Mouse (Mus musculus): ENCODE data around the gene Tmem232. TPM values are rescaled to one million over a fixed set of nuclear protein-coding genes. Genes with fewer than 3 reads are reported as not detected.
A peak's percentile ranks its signal among the peaks of the same experiment; 100 is the strongest.
"Not testable (repeated sequence)": the region's sequence is repeated elsewhere in the genome, so short reads cannot be mapped to it uniquely, and the experiment has no call there.

The Tmem232 gene
- total RNA-seq (2021) = under 1 TPM; 0.62 to 0.89 TPM

- DNase-seq (ENCODE audit: extremely low spot score in 1 of 2, low spot score in 1 of 2) = no peak
Observed at GRCm38 (mm10) chr17:65540441-65541272, at the start of gene Tmem232. Gene Tmem232, minus strand, starts transcription at chr17:65540782.

DNA sequence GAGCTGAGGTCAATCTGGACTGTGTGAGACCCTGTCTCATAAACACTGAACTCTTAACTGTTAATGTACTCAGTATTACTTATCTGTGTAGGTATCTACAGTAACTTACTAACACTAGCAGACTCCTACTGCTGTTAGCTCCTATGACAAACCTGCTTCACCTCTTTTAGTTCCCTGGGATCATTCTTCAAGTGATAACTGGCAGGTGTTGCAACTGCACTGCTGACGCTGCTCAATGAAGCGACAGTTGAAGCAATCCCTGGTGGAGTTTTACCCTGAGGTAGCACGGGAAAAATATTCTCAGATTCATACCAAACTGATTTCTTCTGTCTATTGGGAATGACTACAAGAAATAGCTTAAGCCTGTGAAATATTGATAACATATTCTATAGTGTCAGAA lies 46.3 kb upstream of the Tmem232 start:
- DNase-seq (ENCODE audit: extremely low spot score in 1 of 2, low spot score in 1 of 2) = no peak

DNA sequence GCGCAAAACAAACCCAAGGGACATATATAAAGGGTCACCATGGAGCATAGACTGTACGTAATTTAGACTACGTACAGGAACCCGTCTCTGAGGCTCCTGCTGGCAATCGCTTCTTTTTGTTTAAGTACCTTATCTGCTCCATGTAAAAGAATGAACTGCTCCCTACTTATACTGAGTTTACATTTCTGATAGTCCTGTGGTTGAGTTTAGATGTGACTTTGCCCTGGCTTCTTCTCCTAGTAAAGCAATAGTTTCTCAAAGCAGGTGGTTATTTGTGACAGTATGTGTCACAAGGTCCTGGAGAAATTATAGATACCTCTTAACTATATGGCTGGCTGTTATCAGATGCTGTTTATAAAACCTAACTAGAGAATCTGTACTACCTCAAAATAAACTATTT lies 40.9 kb upstream of the Tmem232 start:
- DNase-seq (ENCODE audit: extremely low spot score in 1 of 2, low spot score in 1 of 2) = no peak

GRCm38 (mm10) chr17:65579766-65580165 lies 39.2 kb upstream of the Tmem232 start:
- no peak for DNase-seq (ENCODE audit: extremely low spot score in 1 of 2, low spot score in 1 of 2)

- no peak for DNase-seq (ENCODE audit: extremely low spot score in 1 of 2, low spot score in 1 of 2)
Observed at GRCm38 (mm10) chr17:65575339-65575738, 34.8 kb upstream of the Tmem232 start.

GRCm38 (mm10) chr17:65574850-65575249 lies 34.3 kb upstream of the Tmem232 start:
- DNase-seq (ENCODE audit: extremely low spot score in 1 of 2, low spot score in 1 of 2) = no peak

DNA sequence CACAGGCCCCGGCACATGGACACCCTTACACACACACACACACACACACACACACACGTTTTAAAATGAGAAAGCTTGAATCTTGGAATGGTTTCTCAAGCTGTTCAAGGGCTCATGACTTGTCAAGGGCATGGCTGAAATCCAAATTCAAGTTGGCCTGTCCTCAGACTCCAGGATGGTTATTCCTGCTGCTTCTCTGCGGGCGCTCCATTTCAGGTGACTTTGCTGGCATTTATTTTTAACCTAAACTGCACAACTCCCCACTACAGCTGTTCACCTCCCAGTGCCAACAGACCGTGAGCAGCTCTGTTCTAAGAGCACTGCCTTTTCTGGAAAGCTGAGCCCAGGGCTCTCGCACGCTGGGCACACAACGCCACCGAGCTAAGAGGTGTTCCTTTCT lies 31.3 kb upstream of the Tmem232 start:
- DNase-seq (ENCODE audit: extremely low spot score in 1 of 2, low spot score in 1 of 2) = no peak

DNA sequence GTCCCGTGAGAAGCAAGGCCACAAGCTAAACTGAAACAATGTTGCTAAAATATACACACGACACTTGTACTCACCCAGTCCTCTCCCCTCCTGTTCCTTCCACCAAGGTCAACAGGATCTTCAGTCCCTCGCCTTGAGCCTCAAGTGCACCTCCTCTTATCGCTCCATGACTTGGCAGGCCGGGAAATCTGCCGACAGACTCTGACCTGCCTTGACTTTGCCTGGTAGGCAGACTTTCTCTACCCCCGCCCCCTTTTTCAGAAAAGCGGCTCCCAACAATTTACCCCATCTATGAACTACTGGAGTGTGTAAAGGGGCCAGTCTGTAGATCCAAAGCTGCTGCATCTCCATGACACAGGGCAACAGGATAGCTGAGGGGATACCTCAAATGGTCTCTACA lies 30.9 kb upstream of the Tmem232 start:
- DNase-seq (ENCODE audit: extremely low spot score in 1 of 2, low spot score in 1 of 2) = no peak

DNA sequence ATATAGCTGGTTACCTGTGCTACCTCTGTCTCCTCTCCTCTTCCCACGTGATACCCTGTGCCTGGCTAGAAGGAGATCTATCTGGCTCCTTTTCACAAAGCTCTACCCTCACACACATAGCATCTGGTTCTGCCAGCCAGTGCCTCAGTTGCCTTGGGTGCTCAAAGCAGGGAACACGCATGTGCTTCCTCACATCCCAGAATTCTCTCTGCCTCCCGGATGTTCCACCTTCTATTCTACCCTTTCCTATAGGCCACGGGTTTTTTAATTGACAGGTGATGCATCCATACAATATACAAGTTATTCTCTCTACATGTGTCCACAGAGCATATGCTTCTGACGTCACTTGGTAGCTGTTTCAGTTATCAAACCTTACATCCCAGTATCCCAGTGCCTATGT lies 23.6 kb upstream of the Tmem232 start:
- no peak for DNase-seq (ENCODE audit: extremely low spot score in 1 of 2, low spot score in 1 of 2)

DNA sequence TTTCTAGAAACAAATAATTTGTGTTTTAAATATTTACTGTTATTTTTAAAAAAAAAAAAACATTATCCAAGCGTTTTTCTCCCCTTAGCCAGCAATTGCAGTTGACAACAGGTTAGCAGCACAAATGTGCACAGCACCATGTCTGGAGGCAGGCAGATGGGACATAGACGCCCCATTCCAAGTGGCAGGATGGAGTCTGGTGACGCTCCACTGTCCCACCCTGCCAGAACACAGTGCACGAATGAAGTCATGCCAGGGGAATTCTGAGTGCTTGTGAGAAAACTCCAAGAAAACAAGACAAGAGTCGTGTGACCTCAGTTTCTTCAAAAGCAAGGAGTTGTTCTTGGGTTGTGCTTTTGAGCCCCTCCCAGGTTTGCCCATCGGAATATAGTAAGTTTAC lies 22.8 kb upstream of the Tmem232 start:
- DNase-seq (ENCODE audit: extremely low spot score in 1 of 2, low spot score in 1 of 2) = no peak

DNA sequence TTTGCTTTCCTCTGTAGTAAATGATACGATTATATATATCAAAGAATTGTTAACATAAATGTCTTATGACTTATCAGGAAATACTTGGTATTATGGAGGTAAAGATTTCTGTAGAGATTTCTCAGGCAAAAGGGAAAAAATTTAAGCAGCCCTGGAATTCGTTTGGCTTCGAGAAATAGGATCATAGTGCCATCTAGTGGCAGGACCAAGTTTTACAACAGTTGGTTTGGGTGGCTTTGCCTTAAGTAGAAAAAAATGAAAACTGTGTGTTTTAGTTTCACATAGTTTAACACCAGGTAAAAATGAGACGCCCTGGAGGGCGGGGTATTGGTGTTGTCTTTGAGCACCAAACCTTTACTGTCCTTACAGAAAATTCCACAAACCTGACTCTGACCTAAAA lies 22.2 kb upstream of the Tmem232 start:
- peak; percentile 52 to 88 for DNase-seq (ENCODE audit: extremely low spot score in 1 of 2, low spot score in 1 of 2)

DNA sequence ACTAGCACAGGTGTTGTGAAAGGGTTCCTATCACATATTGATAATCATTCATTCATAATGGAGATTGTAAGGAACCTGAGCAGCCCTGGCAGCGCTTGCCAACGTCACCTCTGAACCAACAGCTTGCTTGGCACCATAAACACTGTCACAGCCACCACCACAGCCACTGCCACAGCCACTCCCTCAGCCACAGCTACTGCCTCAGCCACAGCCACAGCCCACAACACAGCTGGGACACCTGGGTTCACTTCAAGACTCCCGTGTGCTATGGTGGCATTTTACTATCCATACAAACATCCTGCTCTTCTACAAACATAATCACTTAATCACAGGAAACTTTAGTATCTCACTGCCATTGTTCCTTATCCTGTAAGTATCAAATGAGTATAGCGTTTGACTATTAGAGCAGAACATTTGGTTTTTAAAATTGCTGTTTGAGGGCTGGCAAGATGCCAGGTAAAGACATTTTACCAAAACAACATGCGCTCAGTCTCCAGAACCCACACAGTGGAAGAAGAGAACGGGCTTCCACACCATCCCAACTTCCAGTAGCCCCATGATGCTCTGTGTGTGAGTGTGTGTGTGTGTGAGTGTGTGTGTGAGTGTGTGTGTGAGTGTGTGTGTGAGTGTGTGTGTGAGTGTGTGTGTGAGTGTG lies 20.9 kb upstream of the Tmem232 start:
- DNase-seq (ENCODE audit: extremely low spot score in 1 of 2, low spot score in 1 of 2) = no peak

DNA sequence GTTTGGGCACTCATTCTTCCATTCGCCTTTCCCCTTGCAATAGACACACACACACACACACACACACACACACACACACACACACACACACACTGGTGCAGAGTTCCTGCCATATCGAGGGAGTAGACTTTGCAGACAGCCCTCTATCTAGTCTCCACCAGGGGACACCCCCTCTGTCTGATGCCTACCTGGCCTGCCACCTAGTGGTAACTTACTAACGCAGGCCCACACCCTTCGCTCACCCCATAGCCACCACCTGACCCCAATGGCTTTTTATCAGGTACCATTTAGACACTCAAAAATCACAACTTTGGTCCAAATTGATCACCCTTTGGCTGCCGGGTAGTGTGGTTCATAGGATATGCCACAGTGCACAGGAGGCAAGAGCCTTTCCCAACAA lies 18.7 kb upstream of the Tmem232 start:
- DNase-seq (ENCODE audit: extremely low spot score in 1 of 2, low spot score in 1 of 2) = no peak

DNA sequence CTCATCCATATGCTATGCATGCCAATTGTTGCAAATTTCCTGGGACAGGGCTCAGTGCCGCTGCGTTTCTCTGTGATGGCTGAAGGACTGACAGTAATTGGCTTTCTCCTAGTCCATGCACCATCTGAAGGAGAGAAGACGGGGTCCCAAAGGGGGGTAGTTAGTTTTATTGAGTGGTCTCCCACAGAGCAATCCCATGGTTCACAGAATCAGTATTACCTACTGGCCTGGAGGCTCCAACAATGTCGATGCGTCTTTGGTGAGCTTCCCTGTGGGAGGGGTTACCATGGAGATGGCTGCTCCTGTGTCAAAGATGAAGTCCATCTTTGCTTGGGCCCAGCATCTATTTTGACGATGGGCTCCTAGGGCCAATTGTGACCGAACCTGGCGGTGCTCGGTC lies 18.2 kb upstream of the Tmem232 start:
- no peak for DNase-seq (ENCODE audit: extremely low spot score in 1 of 2, low spot score in 1 of 2)

GRCm38 (mm10) chr17:65558217-65558616 lies 17.6 kb upstream of the Tmem232 start:
- DNase-seq (ENCODE audit: extremely low spot score in 1 of 2, low spot score in 1 of 2) = peak in 1 of 2 experiments; percentile 68

DNA sequence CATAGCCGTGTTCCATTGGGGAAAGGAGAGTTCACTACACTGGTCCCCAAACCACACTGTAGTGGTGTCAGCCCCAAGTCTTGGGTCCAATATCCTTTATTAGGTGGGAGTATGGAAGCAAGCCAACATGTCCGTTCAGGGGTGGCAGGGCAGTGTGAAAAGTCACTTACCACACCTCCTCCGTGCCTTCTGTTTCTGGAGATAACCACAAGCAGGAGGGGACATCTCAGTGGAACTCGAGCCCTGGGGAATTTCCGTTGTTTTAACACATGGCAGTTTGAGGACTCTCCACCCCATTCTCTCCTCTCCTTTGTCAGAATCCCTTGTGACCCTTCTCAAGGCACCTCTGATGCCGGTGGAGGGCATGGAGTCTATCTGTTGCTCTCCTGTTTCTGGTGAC lies 16.6 kb upstream of the Tmem232 start:
- DNase-seq (ENCODE audit: extremely low spot score in 1 of 2, low spot score in 1 of 2) = no peak

- no peak for DNase-seq (ENCODE audit: extremely low spot score in 1 of 2, low spot score in 1 of 2)
Observed at GRCm38 (mm10) chr17:65556798-65557197, 16.2 kb upstream of the Tmem232 start.

- no peak for DNase-seq (ENCODE audit: extremely low spot score in 1 of 2, low spot score in 1 of 2)
Observed at GRCm38 (mm10) chr17:65552426-65552997, 11.9 kb upstream of the Tmem232 start.

- DNase-seq (ENCODE audit: extremely low spot score in 1 of 2, low spot score in 1 of 2) = no peak
Observed at GRCm38 (mm10) chr17:65550357-65550756, 9.8 kb upstream of the Tmem232 start.

GRCm38 (mm10) chr17:65548698-65549365 lies 8.2 kb upstream of the Tmem232 start:
- no peak for DNase-seq (ENCODE audit: extremely low spot score in 1 of 2, low spot score in 1 of 2)

DNA sequence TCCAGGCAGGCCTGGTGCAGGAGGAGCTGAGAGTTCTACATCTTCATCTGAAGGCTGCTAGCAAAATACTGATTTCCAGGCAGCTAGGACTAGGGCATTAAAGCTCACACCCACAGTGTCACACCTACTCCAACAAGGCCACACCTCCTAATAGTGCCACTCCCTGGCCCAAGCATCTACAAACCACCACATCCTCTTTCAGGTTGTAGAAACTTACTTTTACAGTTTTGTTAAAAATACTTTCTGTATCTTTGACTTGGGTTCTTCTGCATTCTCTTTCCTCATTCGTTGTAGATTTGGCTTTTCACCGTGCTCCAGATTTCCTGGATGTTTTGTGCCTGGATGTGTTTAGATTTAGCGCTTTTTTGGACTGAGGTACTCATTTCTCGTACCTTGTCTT lies 5.6 kb upstream of the Tmem232 start:
- DNase-seq (ENCODE audit: extremely low spot score in 1 of 2, low spot score in 1 of 2) = not testable (repeated sequence)

Data from layer of hippocampus, postnatal 25 days (tissue).